Mouse (Mus musculus): ENCODE measurements at regions not wholly inside any gene's neighbourhood (a gene's known extent, or its start where the extent isn't known, plus 50 kb on each side); places are given as distances from the start of the nearest gene placed in this dataset.

DNA sequence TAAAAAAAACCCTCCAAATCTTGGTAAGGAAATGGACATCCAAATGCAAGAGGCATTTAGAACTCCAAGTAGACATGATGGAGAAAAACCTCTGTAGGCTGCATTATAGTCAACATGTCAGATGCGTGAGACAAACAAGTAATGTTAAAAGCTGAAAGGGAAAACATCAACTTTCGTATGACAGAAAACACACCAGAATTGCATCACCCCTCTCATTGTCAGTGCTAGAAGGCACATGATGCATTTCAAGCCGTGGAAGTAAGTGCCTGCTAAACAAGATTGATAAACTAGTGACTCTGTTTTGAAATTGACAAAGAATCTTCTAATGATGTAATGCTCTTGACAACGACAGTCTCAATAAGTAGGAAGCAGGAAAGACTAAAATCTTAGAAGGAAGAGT, 96.1 kb downstream of the Mbl2 start:
- TF ChIP-seq CTCF (IDR thresholded peaks at IDR 0.05), result no peak
- TF ChIP-seq EP300 (IDR thresholded peaks at IDR 0.05), result no peak

Measured in lung, postnatal 0 days (tissue).